Mouse (Mus musculus): ENCODE data around the gene Syk. TPM values are rescaled to one million over a fixed set of nuclear protein-coding genes. Genes with fewer than 3 reads are reported as not detected.

Syk gene
- polyA plus RNA-seq, 2 experiments from 2014 or later: 0.20 to 2.4 TPM

DNA sequence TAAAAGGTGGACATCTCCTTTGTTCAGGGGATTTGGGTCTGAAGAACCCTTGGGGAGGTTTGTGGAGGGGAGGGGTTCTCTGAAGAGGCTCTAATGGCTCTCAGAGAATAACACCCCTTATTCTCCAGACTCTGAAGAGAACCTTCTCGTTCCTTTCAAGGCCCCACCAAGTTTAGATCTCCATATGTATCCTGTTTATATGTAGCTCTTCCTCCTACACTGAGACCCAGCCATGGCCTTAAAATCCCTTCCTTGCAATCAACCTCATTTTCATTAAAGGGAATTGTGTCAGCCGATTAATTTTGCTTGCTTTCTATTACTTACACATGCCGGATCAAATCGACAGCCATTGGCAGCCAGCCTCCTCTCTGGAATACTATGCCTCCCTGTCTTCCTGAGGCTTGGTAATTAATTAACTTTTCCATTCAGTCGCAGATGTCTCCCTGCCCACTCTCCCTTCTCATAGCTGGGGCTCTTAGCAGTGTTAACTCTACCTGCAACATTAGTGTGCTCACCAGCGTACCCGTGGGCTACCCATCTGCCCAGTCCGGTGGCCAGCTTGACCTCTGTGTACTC is 13.7 kb upstream of the Syk start:
- ATAC-seq: no peak

DNA sequence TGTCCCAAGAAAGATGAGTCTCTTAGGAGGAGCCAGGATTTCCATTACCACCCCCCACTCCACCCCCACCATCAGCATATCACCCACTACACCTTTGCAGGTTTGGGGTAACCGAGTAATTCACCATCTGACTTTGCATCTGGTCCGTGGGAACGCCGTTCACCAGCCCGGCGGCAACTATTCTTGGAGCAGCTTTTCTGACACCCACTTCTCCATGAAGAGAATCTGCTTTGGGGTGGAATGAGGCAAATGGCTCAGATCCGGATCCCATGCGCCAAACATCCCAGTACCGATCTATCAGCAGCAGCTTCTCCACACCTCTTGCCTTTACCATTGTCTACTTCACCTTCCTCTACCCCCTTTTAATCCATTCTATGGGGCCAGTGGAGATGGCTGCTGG is 12.7 kb upstream of the Syk start:
- ATAC-seq: no peak

DNA sequence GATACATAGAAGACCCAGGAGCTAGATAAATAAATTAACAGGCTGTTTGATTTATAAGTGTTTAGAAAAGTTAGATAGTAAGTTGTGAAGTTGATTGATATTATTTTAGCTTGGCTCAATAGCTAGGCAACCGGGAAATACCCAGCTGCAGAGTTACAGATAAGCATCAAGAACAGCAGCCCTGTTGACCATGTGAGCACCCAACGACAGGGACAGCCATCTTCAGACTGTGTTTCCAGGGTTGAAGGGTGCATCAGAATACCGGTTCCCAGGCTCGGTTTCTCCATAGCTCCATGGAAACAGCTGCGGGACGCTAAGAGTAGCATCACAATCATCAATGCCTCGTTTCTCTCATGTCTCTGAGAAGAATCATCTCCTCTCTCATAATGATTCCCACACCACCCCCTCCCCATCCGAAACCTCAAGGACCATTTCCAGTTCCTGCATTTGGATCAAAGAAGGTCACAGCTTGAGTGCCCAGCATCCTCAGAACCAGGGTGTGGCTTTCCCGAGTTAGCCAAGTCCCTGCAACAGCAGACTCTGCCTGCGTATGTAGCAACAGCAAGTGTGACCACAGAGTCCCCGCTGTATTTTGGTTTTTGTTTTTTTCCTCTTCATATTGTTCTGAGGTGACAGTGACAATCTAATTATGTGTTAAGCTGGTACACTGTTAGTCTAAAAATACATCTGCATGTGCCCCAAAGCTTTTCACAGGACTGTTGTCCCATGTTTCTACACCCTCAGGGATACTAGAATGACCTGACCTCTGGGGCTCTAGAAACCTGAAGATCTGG is 11.2 kb upstream of the Syk start:
- ATAC-seq: no peak

DNA sequence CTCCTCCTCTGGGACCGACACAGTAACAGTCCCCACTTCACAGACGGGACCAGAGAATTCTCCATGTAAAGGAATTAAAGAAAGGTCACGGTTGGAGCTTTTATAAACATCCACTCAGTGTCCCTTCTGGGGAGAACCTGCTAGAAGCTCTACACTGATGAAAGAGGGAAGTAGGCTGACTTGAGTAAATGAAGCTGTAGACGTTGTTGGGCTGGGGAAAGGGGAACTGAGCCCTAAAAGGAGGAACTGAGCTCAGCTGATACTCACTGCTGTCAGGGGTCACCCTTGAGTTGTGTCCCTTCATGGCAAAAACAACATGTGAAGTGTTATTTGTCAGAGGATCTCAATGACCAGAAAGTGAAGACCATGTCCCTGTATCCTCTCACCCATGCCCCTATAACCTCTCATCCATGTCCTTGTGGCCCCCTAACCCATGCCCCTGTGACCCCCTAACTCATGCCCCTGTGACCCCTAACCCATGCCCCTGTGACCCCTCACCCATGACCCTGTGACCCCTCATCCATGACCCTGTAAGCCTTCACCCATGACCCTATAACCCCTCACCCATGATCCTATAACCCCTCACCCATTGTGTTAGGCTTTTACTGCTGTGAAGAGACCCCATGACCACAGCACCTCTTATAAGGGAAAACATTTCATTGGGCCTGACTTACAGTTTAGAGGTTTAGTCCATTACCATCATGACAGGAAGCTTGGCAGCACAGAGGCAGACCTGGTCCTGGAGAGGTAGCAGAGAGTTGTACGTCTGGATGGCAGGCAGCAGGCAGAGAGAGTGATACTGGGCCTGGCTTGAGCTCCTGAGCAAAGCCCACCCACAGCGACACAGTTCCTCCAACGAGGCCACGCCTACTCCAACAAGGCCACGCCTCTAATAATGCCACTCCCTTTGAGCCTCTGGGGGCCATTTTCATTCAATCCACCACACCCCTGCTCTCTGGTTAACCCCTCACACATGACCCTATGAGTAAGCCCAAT is 10.2 kb upstream of the Syk start:
- no peak for ATAC-seq

DNA sequence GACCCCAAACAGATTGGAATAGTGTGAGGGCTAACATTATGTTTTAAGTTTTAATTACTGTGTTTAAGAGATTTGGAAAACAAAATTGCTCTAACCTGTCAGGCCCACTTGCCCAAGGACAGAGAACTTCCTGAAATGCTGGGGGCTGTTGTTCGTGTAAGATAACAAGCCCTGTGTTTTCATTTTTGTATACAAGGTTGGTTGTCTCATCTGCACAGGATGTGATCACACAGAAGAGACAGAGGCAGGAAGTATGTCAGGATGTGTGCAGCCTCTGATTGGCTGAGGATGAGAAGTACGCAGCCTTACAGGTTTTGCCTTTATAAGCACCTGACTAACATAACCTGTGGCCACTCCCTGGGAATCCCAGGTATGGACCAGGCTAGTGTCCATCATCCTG is 8.7 kb upstream of the Syk start:
- ATAC-seq: no peak

DNA sequence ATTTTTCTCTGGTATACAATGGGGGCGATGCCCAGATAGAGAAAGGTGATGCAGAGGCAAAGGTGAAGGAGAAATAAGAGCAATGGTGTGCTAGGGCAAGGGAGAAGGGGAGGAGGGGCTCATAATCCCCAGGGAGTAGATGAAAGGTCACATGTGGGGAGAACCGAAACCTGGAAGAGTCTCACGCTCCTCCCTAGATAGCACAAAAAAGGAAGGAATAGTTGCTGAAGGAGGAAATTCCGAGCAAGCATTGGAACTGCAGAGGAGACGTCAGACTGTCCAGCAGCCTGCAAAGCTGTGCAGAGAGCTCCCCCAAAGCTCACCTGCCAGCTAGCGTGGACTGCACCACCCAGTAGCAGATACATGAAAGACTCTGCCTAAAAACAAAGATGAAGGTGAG is 7.5 kb upstream of the Syk start:
- no peak for ATAC-seq

DNA sequence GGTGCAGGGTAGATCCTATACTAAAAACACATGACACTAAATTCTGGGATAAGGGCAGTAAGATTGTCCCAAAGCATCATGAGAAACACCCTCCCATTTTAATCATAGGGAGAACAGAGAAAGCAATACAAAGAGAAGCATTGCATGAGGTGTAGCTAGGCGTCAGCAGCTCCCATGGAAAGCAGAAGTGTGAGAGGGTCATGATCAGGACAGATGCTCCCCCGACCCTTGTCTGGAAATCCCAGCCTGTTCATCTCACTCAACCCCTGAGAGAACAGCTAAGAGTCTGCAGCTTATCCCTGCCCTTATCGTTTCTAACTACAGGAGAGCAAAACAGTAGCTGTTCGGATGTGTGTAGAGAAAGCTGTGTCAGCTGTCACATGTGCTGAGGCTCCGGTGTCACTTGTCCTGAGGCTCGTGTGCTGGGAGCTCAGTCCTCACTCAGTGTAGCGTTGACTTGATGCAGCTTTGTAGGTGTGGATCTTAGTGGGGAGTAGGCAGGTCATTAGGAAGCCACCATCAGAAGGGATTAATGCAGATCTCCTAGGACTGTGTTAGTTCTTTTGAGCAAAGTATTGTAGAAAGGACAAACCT is 6.9 kb upstream of the Syk start:
- no peak for ATAC-seq

DNA sequence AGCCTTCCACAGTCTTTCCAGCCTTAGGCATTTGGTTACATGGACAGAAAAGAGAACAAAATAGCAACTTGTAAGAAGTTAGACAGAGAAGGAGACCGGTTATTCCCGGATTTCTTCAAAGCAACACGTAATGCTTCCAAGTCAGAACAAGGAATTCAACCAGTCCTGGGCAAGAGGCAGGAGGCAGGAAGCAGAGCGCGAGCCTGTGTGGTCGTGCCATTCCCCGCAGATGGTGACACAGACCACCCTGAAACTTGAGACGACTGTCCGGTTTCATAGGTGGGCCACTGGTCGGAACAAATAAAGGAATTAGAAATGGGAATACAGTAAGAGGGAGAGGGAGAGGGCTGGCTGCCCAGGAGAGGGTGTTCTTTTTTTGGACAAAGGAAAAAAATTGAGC is 6.1 kb upstream of the Syk start:
- no peak for ATAC-seq

DNA sequence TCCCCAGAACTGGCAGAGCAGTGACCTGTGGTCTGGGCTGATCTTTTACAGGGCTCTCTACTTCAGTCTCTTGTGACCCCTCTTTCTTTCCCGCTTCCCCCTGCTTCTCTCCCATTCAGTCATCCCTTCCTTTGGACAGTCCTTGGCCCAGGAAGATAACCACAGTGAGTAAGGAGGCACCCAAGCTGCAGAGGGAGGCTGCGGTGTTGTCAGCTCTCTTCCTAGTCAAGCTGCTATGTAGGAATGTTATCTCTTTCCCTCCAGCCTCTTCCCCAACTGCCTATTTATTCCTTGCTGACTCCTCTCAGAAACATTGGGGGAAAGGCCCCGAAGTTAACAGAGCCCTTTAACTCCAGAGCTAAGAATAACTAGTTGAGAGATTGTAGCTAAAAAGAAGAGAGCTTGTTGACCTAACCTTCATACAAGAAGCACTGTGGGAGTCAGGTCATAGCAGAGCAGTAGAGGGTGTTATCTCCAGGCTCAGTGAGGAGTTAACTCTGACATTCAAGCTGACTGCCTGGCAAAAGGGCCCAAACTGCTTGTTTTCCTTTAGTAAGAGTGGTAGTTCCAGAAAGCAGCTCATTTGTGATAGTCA is 5.5 kb upstream of the Syk start:
- no peak for ATAC-seq

DNA sequence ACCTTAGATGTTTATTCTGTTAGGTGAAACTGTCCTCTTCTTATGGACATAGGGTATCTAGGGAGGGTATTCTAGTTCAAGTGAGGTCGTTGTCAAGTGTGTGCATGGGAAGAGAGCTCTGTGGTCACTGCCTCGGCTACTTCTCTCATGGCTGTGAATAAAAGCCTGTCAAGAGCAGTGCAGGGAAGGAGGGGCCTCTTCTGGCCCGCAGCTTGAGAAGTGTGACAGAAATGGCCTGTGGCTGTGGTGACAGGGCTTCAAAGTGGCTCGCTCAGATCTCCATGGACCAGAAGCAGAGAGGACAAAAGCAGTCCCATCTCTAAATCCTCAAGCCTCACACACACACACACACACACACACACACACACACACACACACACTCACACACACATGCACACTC is 5.0 kb upstream of the Syk start:
- no peak for ATAC-seq

DNA sequence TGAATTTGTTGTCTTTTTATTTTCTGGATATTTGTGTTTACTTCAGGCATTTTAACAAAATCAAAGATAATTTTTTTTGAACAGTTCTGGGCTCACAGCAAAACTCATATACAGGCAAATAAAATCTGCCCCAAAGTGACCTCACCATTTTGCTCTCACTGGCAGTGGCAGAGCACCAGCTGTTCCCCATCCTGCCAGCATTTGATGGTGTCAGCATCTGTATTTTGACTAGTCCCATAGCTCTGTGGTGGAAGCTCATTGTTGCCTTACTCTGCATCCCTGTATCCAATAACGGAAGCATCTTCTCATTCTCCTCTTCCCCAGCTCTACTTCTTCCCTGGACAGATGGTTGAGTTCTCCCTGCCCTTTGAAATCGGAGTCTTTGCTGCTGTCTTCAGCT is 4.2 kb upstream of the Syk start:
- no peak for ATAC-seq

DNA sequence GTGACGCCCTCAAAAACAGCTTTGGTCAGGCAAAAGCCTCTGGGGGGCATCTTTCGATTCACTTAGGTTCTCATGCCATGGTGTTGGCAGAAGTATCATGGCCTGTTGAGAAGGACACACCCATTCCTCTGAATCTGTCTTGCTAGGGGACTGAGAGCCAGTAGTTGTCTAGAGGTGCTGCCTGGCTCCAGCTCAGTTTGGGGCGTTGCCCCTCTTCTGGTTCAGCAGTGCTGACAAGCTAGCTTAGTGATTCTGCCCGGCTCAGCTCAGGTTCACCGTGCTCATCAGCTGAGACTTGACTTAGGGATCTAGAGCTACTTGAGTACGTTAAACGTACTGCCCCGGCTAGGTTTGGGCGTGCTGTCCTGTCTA is 481 bp upstream of the Syk start:
- no peak for ATAC-seq

DNA sequence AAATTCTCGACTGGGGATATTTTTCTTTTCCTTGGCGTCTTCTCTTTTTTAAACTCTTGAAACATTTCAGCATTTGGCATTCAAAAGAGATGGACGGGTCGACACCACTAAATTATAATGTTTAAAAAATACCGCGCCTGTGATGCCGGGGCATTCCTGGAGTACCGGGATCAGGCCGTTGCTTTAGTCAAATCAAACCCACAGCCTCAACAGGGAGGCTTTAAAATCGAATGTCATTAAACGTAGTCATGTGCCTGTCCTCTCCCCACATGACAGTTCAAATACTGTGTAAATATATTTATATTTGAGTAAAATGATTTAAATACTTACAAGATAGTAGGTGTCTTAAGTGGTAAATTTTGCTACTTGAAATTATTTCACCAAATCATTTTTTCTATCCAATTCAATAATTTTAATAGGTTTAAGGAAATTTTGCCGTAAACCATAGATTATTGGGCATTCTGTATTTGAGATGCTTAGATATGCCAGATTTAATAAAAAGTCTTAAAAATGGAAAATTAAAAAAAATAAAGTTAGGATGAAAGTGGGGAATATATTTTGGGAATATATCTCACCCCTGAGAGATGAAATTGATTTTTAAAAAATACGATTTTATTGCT is 1.1 kb downstream of the Syk start:
- ATAC-seq: no peak

DNA sequence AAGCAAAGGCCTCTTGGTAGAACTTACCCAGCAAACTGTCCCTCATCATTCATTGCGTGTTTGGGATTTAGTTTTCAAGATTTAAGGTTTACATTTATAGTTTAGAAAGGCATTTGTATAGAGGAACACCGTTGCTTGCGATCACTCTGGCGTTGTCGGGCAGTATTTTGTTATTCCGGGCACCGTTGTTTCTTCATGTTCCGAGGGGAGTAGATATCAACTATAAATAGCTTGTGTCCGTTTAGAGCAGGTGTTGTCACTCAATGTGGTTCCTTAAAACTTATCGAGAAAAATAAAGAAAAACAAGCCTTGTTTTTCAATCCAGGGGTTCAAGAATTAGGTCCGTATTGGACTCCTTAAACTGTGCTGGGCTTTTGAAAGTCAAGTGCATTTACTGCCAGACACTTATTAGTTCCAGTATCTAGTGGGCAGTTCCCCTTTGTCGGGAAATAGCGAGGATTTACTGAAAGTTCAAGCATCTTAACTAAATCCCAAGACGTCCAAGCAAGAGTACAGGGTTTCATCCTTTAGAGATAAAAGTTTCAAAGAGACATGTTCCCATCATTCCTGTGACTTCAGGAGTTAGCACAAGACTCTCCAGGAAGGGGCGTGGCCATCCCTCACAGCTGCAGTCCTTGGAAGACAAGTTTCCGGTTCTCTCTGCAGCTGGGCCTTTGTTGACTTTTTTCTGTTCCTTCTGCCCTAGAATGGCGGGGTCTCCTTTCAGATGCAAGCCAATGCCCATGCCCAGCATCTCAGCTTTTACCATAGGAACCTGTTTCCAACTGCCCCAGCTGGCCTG is 1.9 kb downstream of the Syk start:
- ATAC-seq: no peak

DNA sequence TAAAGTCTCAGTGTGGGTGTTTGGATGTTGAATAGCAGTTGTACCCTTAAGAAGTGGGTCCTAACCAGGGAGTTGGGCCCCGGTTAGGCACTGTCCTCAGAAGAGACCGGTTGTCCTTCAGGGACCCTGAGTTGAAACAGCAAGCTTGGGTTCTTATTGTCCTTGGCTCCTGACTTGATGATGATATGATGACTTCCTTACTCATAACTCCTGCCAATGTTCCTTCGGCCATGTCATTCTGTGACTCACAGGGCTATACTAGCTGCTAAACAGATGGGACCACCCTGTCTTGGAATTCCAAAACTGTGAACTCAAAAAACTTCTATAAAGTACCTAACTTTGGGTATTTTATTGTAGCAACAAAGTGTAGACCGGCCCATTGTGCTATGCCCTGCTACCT is 4.8 kb downstream of the Syk start:
- ATAC-seq: no peak

DNA sequence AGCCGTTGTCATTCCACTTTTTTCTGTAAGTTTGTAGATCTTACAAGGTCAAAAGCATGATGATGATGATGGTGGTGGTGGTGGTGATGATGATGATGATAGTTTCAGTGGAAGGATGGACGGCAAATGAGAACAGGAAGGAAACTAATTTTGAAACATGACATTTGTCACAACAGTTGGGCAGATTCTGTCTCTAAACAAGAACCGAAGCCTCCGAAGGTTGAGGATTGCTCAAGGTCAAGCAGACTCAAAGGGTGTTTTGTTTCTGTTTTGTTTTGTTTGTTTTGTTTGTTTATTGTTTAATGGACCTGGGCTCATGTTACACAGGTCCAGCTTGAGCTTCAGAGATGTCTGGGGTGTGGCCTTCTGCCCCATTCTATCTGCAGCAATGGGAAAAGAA is 6.1 kb downstream of the Syk start:
- ATAC-seq: no peak

DNA sequence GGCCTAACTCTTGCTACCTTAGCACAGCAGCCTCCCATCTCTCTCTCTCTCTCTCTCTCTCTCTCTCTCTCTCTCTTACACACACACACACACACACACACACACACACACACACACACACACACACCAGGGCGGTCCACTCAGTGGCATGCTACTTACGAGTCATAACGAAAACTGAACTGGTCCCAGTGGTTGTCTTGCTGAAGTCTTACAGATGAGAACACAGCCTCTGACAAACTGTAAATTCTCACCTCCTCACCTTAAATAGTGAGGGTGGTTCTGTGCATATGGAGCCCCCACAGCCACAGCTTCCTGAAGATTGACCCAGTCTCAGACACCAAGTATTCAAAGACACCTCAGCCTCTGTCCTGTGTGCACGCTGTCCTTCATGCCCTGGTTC is 8.9 kb downstream of the Syk start:
- ATAC-seq: no peak

DNA sequence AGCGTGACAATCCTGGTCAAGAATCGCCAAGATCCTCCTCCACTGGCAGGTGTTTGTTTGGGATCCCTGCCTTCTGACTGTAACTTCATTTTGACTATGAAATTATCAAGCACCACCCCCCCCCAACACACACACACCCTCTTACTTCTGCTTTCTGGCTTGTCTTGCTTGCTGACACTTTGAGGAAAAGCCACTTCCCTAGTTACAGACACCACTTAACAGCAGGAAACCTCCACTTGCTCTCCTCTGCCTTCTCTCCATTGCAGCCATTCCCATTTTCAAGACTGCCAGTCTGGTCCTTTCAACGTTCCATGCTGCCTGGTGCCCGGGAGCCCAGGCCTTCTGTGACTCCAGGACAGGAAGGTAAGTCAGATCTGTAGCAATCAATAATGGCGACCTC is 13.7 kb downstream of the Syk start:
- ATAC-seq: no peak

DNA sequence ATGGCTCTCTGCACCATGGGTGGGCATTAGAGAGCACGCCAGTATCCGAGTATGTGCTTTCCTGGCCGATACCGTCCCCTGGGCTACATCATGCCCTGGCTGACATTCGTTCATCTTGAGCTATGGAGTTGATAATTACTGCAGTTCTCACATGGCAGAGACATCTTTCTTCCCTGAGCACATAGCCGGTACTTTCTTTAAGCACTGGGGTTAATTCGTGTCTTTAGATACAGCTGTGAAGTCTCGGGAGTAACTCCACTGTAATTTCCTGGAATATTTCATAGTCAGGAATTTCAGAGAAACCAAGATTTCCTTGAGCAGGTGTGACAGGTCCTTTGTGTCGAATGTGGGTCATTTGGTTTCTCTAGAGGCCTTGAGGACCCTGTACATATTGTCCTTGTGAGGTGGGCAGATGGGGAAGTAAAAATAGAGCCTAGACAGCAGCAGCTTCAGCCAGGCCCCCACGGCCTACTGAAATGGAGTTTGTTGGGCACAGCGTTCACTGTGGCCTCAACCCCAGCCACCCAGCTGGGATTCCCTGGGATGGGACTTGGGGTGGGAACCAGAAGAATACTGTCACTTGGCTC is 14.2 kb downstream of the Syk start:
- no peak for ATAC-seq

DNA sequence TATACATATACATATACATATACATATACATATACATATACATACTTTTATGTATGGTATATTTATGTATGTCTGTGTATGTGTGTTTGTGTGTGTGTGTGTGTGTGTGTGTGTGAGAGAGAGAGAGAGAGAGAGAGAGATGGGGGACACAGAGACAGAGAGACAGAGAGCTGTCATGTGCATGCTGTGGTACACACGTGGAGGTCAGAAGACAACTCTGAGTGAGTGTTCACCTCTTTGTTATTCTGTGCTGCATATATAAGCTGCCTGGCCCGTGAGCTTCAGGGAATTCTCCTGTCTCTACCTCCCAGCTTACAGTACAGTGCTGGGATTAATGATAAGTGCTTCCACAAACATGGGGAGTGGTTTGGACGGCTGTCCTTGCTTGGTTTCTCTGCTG is 15.3 kb downstream of the Syk start:
- no peak for ATAC-seq

DNA sequence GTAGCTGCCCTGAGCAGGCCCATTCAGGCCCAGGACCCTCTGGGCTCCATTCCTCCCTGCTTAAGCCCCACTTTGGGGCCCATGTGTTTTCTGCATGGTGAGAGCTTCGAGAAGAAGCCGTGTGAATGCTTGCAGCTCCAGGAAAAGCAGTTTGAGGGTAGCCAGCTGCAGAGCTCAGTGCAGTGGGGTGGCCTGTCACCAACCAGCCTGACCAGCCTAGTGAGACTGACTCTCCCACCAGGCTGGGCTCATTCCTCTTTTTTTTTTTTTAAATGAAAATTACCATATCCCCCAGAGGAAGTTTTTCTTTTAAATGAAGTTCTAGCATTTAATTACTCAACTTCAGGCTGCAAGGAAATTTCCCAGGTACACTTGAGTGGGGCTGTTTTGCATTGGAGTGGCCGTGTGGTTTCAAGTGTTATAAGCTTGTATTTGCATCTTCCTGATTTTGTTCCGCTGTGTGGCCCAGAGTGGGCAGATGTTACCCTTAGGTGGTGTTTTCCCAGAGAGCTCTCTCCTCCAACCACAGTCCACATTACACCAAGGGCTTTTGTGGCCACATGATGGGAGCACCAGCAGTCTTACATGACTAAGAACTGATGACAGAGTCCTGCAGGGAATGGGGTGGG is 17.2 kb downstream of the Syk start:
- no peak for ATAC-seq
